Mouse (Mus musculus): ENCODE measurements around the gene Alk. TPM values are rescaled to one million over a fixed set of nuclear protein-coding genes. Genes with fewer than 3 reads are reported as not detected.

The Alk gene
- polyA plus RNA-seq, 2 experiments, result 0.02 to 0.03 TPM

DNA sequence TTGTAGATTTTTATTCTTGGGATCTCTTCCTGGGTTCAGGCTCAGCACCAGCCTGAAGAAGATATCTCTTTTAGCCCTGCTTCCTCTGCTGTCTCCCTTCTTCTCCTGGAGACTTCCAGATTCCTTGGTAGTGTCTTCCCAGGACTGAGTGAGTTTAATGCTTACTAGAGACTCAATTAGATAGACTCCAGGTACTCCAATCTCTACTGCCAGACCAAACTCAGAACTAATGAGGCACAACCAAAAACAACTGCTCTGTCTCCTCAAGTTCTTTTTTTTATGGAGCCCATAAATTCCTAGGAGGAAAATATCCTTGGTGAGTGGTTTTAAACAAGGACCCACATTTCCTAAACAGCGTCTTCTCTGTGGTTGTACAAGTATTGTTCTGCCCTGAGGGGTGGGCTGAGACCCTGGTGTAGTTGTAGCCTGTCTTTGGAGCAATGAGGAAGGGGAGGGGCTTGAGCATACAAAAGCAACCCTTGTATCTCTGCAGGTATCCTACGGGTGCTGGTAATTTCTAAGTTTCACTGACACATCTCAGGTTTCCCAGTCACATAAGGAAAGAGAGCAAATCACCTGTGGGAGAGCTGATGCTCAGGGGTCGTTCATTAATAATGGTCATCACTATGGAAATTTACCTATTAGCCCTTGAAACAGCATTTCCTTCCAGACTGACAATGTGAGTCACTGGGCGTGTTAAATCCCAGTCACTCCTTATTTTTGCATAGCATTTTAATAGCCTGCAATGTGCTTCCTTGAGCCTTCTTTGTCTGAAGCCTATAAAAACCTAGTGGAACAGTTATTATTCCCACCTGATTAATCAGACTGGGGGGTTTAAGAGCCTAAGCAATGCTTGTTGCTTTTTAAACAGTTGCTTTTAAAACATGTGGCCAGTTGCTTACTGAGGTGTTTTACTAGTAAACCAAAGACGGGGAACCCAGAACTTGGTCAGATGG, 604.6 kb downstream of the Alk start:
- 52% methylated on average over 5 of the region's 5 CpGs for WGBS (ENCODE audit: insufficient replicate concordance)
- H3K4me1 ChIP-seq (replicated peaks; ENCODE audit: control insufficient read depth in 2 of 2, insufficient read depth in 2 of 2, low read length in 1 of 2), result no peaks in the 10 kb centered on the region
- no peak for DNase-seq (ENCODE audit: low read depth in 3 of 3, low spot score in 3 of 3)
- no peak overlapping the region for H3K4me2 ChIP-seq (ENCODE audit: low read depth)
- no peaks in the 10 kb centered on the region for H3K27me3 ChIP-seq (ENCODE audit: control insufficient read depth, insufficient read depth, low read length)
- no peak overlapping the region for H3K27ac ChIP-seq
- no peaks in the 10 kb centered on the region for H3K9me3 ChIP-seq (ENCODE audit: control insufficient read depth, low read length)
- TF ChIP-seq EP300 (IDR thresholded peaks at IDR 0.05; ENCODE audit: low read depth) (no peak), CTCF (IDR thresholded peaks at IDR 0.05; ENCODE audit: low read depth) (no peak)
- H3K36me3 ChIP-seq (replicated peaks; ENCODE audit: control insufficient read depth, insufficient read depth, low read depth), result no peaks in the 10 kb centered on the region
- no peak overlapping the region for H3K9ac ChIP-seq (replicated peaks)
- no peak for ATAC-seq (ENCODE audit: insufficient read depth)
- no peak overlapping the region for H3K4me3 ChIP-seq (ENCODE audit: insufficient read depth in 1 of 2, low read depth in 2 of 2, low read length in 2 of 2)

DNA sequence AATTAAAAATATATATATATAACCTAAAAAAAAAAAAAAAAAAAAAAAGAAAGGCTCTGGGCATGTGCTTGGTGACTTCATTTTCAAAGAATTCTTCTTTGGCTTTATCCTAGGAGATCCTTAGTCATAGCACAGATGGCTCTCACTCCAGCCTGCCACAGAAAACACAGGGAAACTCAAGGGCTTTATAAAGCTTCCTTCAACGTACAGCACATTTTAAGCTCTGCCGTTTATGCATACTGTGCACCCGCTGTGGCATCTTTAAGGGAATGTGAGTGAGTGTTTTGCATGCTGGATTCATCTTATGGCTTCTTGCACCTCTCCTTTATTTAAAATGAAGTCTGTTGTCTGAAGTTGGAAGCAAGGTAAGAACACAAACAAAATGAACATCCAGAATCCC, 606.7 kb downstream of the Alk start:
- DNase-seq (ENCODE audit: low read depth in 3 of 3, low spot score in 3 of 3) (no peak), ATAC-seq (ENCODE audit: insufficient read depth) (no peak)
- no peak overlapping the region for H3K27ac ChIP-seq
- H3K36me3 ChIP-seq (replicated peaks; ENCODE audit: control insufficient read depth, insufficient read depth, low read depth), result no peaks in the 10 kb centered on the region
- H3K27me3 ChIP-seq (ENCODE audit: control insufficient read depth, insufficient read depth, low read length), result no peaks in the 10 kb centered on the region
- no peak overlapping the region for H3K4me2 ChIP-seq (ENCODE audit: low read depth)
- H3K9ac ChIP-seq (replicated peaks), result no peak overlapping the region
- no peaks in the 10 kb centered on the region for H3K9me3 ChIP-seq (ENCODE audit: control insufficient read depth, low read length)
- WGBS (ENCODE audit: insufficient replicate concordance), result 81% methylated on average over 3 of the region's 3 CpGs
- H3K4me1 ChIP-seq (replicated peaks; ENCODE audit: control insufficient read depth in 2 of 2, insufficient read depth in 2 of 2, low read length in 1 of 2), result no peaks in the 10 kb centered on the region
- no peak overlapping the region for H3K4me3 ChIP-seq (ENCODE audit: insufficient read depth in 1 of 2, low read depth in 2 of 2, low read length in 2 of 2)
- TF ChIP-seq CTCF (IDR thresholded peaks at IDR 0.05; ENCODE audit: low read depth), result no peak
- no peak for TF ChIP-seq EP300 (IDR thresholded peaks at IDR 0.05; ENCODE audit: low read depth)

DNA sequence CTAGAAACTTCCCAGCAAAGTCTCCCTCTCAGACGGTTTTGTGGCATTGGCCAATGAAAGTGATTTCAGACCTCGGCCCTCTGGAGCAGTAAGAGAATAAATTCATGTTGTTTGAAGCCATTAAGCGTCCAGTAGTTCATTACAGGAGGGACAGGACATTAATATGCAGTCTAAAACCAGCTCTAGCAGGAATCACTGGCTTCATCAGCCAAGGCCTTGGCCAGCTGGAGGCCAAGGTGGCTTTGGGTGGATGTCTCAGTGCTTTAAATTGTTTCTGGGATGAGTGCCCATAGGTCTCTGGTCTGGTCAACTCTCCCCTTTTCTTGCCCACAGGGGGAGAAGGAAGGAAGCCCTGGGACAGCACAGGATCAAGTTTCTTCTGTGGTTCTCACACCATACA, 608.9 kb downstream of the Alk start:
- Histone ChIP-seq H3K27me3 (ENCODE audit: control insufficient read depth, insufficient read depth, low read length) (no peaks in the 10 kb centered on the region), H3K4me3 (ENCODE audit: insufficient read depth in 1 of 2, low read depth in 2 of 2, low read length in 2 of 2) (no peak overlapping the region), H3K4me2 (ENCODE audit: low read depth) (no peak overlapping the region), H3K27ac (no peak overlapping the region), H3K4me1 (replicated peaks; ENCODE audit: control insufficient read depth in 2 of 2, insufficient read depth in 2 of 2, low read length in 1 of 2) (no peaks in the 10 kb centered on the region), H3K9me3 (ENCODE audit: control insufficient read depth, low read length) (no peaks in the 10 kb centered on the region), H3K36me3 (replicated peaks; ENCODE audit: control insufficient read depth, insufficient read depth, low read depth) (no peaks in the 10 kb centered on the region), H3K9ac (replicated peaks) (no peak overlapping the region)
- WGBS (ENCODE audit: insufficient replicate concordance), result 45% methylated on average over 3 of the region's 3 CpGs
- DNase-seq (ENCODE audit: low read depth in 3 of 3, low spot score in 3 of 3), result no peak
- no peak for TF ChIP-seq CTCF (IDR thresholded peaks at IDR 0.05; ENCODE audit: low read depth)
- no peak for TF ChIP-seq EP300 (IDR thresholded peaks at IDR 0.05; ENCODE audit: low read depth)
- ATAC-seq (ENCODE audit: insufficient read depth), result no peak

DNA sequence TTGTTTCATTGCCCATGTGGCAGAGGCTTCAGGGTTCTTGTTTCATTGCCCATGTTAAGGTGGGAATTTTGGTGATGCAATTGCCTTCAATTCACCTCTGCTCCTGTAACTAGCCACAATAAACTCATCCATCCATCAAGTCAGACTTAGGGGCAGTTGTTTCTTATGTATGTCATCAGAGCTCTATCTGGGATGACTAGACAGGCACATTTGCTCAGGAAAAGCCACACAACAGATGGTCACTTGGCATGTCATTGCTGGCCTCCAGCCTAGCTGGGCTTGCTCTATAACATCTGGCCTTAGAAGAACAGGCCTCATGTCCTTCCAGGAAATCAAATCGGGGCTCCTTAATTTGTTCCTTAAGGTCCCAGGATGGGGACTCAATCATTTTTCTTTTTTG, 610.3 kb downstream of the Alk start:
- no peak overlapping the region for H3K4me3 ChIP-seq (ENCODE audit: insufficient read depth in 1 of 2, low read depth in 2 of 2, low read length in 2 of 2)
- no peaks in the 10 kb centered on the region for H3K27me3 ChIP-seq (ENCODE audit: control insufficient read depth, insufficient read depth, low read length)
- no peak for ATAC-seq (ENCODE audit: insufficient read depth)
- H3K4me2 ChIP-seq (ENCODE audit: low read depth), result no peak overlapping the region
- WGBS (ENCODE audit: insufficient replicate concordance), result 56% methylated on average over 1 of the region's 1 CpGs
- no peak overlapping the region for H3K9ac ChIP-seq (replicated peaks)
- no peaks in the 10 kb centered on the region for H3K4me1 ChIP-seq (replicated peaks; ENCODE audit: control insufficient read depth in 2 of 2, insufficient read depth in 2 of 2, low read length in 1 of 2)
- TF ChIP-seq CTCF (IDR thresholded peaks at IDR 0.05; ENCODE audit: low read depth) (no peak), EP300 (IDR thresholded peaks at IDR 0.05; ENCODE audit: low read depth) (no peak)
- DNase-seq (ENCODE audit: low read depth in 3 of 3, low spot score in 3 of 3), result no peak
- no peaks in the 10 kb centered on the region for H3K36me3 ChIP-seq (replicated peaks; ENCODE audit: control insufficient read depth, insufficient read depth, low read depth)
- H3K27ac ChIP-seq, result no peak overlapping the region
- no peaks in the 10 kb centered on the region for H3K9me3 ChIP-seq (ENCODE audit: control insufficient read depth, low read length)

GRCm38 (mm10) chr17:71993011-71993410, 611.4 kb downstream of the Alk start:
- no peak overlapping the region for H3K4me2 ChIP-seq (ENCODE audit: low read depth)
- ATAC-seq (ENCODE audit: insufficient read depth), result no peak
- no peak for TF ChIP-seq CTCF (IDR thresholded peaks at IDR 0.05; ENCODE audit: low read depth)
- TF ChIP-seq EP300 (IDR thresholded peaks at IDR 0.05; ENCODE audit: low read depth), result no peak
- no peaks in the 10 kb centered on the region for H3K27me3 ChIP-seq (ENCODE audit: control insufficient read depth, insufficient read depth, low read length)
- H3K9ac ChIP-seq (replicated peaks), result no peak overlapping the region
- H3K4me3 ChIP-seq (ENCODE audit: insufficient read depth in 1 of 2, low read depth in 2 of 2, low read length in 2 of 2), result no peak overlapping the region
- no peaks in the 10 kb centered on the region for H3K36me3 ChIP-seq (replicated peaks; ENCODE audit: control insufficient read depth, insufficient read depth, low read depth)
- no peaks in the 10 kb centered on the region for H3K4me1 ChIP-seq (replicated peaks; ENCODE audit: control insufficient read depth in 2 of 2, insufficient read depth in 2 of 2, low read length in 1 of 2)
- WGBS (ENCODE audit: insufficient replicate concordance), result 55% methylated on average over 2 of the region's 2 CpGs
- H3K27ac ChIP-seq, result no peak overlapping the region
- DNase-seq (ENCODE audit: low read depth in 3 of 3, low spot score in 3 of 3), result no peak
- no peaks in the 10 kb centered on the region for H3K9me3 ChIP-seq (ENCODE audit: control insufficient read depth, low read length)

Data from liver, embryonic 14.5 days (tissue).